Mouse (Mus musculus) spleen, adult 2 months (tissue): ENCODE measurements around the gene Kat2b.

ENCODE experiments used
- CTCF ChIP-seq: fragments of 200-500 bp; IDR thresholded peaks from 2 replicates; pipeline ENCODE4 v1.5.1; 2011; ENCODE audit warnings: mild to moderate bottlenecking, inconsistent platforms; ENCODE audit not compliant: insufficient read depth, insufficient read length, insufficient replicate concordance; ENCODE audit errors: extremely low read depth
- POLR2A ChIP-seq: fragments of 200-500 bp; IDR thresholded peaks from 2 replicates; pipeline ENCODE4 v1.6.1; 2011; ENCODE audit warnings: low read depth, low read length, inconsistent platforms

DNA sequence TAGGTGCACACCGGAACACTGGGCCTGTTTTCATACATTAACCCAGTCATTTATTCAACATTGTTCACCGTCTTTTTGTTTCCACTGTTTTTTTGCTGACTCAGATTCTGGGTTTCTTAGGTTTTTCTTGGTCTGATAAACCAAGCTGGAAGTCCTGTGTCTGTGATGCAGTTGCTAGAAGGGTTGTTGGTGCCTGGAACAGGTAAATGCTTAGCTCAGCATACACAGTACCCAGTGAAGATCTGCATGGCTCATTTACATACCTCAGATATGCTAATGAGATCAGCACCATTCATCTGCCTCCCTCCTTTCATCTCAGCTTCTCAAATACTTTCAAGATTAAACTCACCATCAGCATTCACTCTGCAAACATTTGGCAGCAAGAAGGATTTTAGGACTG is 92.0 kb downstream of the Kat2b start:
- TF ChIP-seq CTCF (no peak), POLR2A (no peak)
